Mouse (Mus musculus): ENCODE data around the gene Sh3kbp1.

- no peak for TF ChIP-seq EP300 (IDR thresholded peaks at IDR 0.05; ENCODE audit: low read depth)
- no peak for TF ChIP-seq CTCF (IDR thresholded peaks at IDR 0.05; ENCODE audit: low read depth)
These were observed 349.2 kb downstream of the Sh3kbp1 start for GRCm38 (mm10) chrX:159976243-159976642.

Data from heart, postnatal 0 days (tissue).